Mouse (Mus musculus): ENCODE results near the gene Slc38a3. TPM values are rescaled to one million over a fixed set of nuclear protein-coding genes. Genes with fewer than 3 reads are reported as not detected.

Gene Slc38a3
- polyA plus RNA-seq, 1 experiment from 2014 or later, result 12.9 TPM

GRCm38 (mm10) chr9:107690391-107690790 is 21.1 kb upstream of the Slc38a3 start:
- Histone ChIP-seq H3K4me2 (ENCODE audit: low read length) (no peak overlapping the region), H3K36me3 (ENCODE audit: insufficient read depth, low read length) (peaks cover 43% of the 10 kb centered on the region), H3K4me1 (replicated peaks; ENCODE audit: insufficient read depth, low read length) (no peaks in the 10 kb centered on the region; the same call in 1 of the 2 replicates), H3K27ac (no peak overlapping the region), H3K9ac (ENCODE audit: low read depth, low read length) (no peak overlapping the region), H3K27me3 (ENCODE audit: insufficient read depth, low read length) (no peaks in the 10 kb centered on the region), H3K9me3 (replicated peaks; ENCODE audit: low read length) (no peaks in the 10 kb centered on the region), H3K4me3 (replicated peaks; ENCODE audit: low read depth, low read length) (no peak overlapping the region)
- 70% methylated on average over 8 of the region's 8 CpGs for WGBS
- DNase-seq (ENCODE audit: low spot score) (no peak), ATAC-seq (replicated peaks; ENCODE audit: low FRiP score, low read depth) (no peak)
- TF ChIP-seq CTCF (IDR thresholded peaks at IDR 0.05; ENCODE audit: low read depth), result no peak

- no peak for TF ChIP-seq CTCF (IDR thresholded peaks at IDR 0.05; ENCODE audit: low read depth)
- Histone ChIP-seq H3K4me3 (replicated peaks; ENCODE audit: low read depth, low read length) (no peak overlapping the region), H3K36me3 (ENCODE audit: insufficient read depth, low read length) (peaks cover 50% of the 10 kb centered on the region), H3K27me3 (ENCODE audit: insufficient read depth, low read length) (no peaks in the 10 kb centered on the region), H3K4me1 (replicated peaks; ENCODE audit: insufficient read depth, low read length) (no peaks in the 10 kb centered on the region; the same call in 1 of the 2 replicates), H3K4me2 (ENCODE audit: low read length) (no peak overlapping the region), H3K9ac (ENCODE audit: low read depth, low read length) (no peak overlapping the region), H3K9me3 (replicated peaks; ENCODE audit: low read length) (no peaks in the 10 kb centered on the region), H3K27ac (no peak overlapping the region)
- DNase-seq (ENCODE audit: low spot score) (no peak), ATAC-seq (replicated peaks; ENCODE audit: low FRiP score, low read depth) (no peak)
- WGBS, result 73% methylated on average over 7 of the region's 7 CpGs
Measured at GRCm38 (mm10) chr9:107688939-107689338, 19.6 kb upstream of the Slc38a3 start.

- H3K4me3 ChIP-seq (replicated peaks; ENCODE audit: low read depth, low read length), result no peak overlapping the region
- no peaks in the 10 kb centered on the region; the same call in 1 of the 2 replicates for H3K4me1 ChIP-seq (replicated peaks; ENCODE audit: insufficient read depth, low read length)
- H3K36me3 ChIP-seq (ENCODE audit: insufficient read depth, low read length), result peaks cover 54% of the 10 kb centered on the region
- WGBS, result 86% methylated on average over 5 of the region's 5 CpGs
- DNase-seq (ENCODE audit: low spot score) (no peak), ATAC-seq (replicated peaks; ENCODE audit: low FRiP score, low read depth) (no peak)
- H3K27ac ChIP-seq, result no peak overlapping the region
- H3K4me2 ChIP-seq (ENCODE audit: low read length), result no peak overlapping the region
- H3K27me3 ChIP-seq (ENCODE audit: insufficient read depth, low read length), result no peaks in the 10 kb centered on the region
- no peak overlapping the region for H3K9ac ChIP-seq (ENCODE audit: low read depth, low read length)
- H3K9me3 ChIP-seq (replicated peaks; ENCODE audit: low read length), result no peaks in the 10 kb centered on the region
- no peak for TF ChIP-seq CTCF (IDR thresholded peaks at IDR 0.05; ENCODE audit: low read depth)
Measured at GRCm38 (mm10) chr9:107688415-107688814, 19.1 kb upstream of the Slc38a3 start.

GRCm38 (mm10) chr9:107685231-107685981 is 16.1 kb upstream of the Slc38a3 start:
- no peak overlapping the region for H3K27ac ChIP-seq
- H3K4me1 ChIP-seq (replicated peaks; ENCODE audit: insufficient read depth, low read length), result no peaks in the 10 kb centered on the region
- H3K9me3 ChIP-seq (replicated peaks; ENCODE audit: low read length), result no peaks in the 10 kb centered on the region
- 34% methylated on average over 17 of the region's 17 CpGs for WGBS
- peaks cover 43% of the 10 kb centered on the region for H3K36me3 ChIP-seq (ENCODE audit: insufficient read depth, low read length)
- H3K4me2 ChIP-seq (ENCODE audit: low read length), result no peak overlapping the region
- DNase-seq (ENCODE audit: low spot score), result peak; percentile 84
- peak; percentile 69 for ATAC-seq (replicated peaks; ENCODE audit: low FRiP score, low read depth)
- H3K9ac ChIP-seq (ENCODE audit: low read depth, low read length), result no peak overlapping the region
- H3K4me3 ChIP-seq (replicated peaks; ENCODE audit: low read depth, low read length), result no peak overlapping the region
- peak; percentile 88 for TF ChIP-seq CTCF (IDR thresholded peaks at IDR 0.05; ENCODE audit: low read depth)
- no peaks in the 10 kb centered on the region for H3K27me3 ChIP-seq (ENCODE audit: insufficient read depth, low read length)

GRCm38 (mm10) chr9:107682405-107682804 is 13.1 kb upstream of the Slc38a3 start:
- Histone ChIP-seq H3K9ac (ENCODE audit: low read depth, low read length) (no peak overlapping the region), H3K4me1 (replicated peaks; ENCODE audit: insufficient read depth, low read length) (no peaks in the 10 kb centered on the region), H3K4me3 (replicated peaks; ENCODE audit: low read depth, low read length) (no peak overlapping the region), H3K27me3 (ENCODE audit: insufficient read depth, low read length) (peaks cover 3% of the 10 kb centered on the region), H3K9me3 (replicated peaks; ENCODE audit: low read length) (no peaks in the 10 kb centered on the region), H3K27ac (no peak overlapping the region), H3K4me2 (ENCODE audit: low read length) (no peak overlapping the region), H3K36me3 (ENCODE audit: insufficient read depth, low read length) (peaks cover 19% of the 10 kb centered on the region; the same call in 1 of the 2 replicates)
- no peak for TF ChIP-seq CTCF (IDR thresholded peaks at IDR 0.05; ENCODE audit: low read depth)
- WGBS, result 78% methylated on average over 20 of the region's 20 CpGs
- DNase-seq (ENCODE audit: low spot score) (no peak), ATAC-seq (replicated peaks; ENCODE audit: low FRiP score, low read depth) (no peak)

GRCm38 (mm10) chr9:107679501-107679900 is 10.2 kb upstream of the Slc38a3 start, which contains the start of gene Gnat1:
Gene Gnat1, minus strand, starts transcription at chr9:107679712.
- TF ChIP-seq CTCF (IDR thresholded peaks at IDR 0.05; ENCODE audit: low read depth), result no peak
- no peak for ATAC-seq (replicated peaks; ENCODE audit: low FRiP score, low read depth)
- no peak within 1 kb of the TSS for H3K9ac ChIP-seq (ENCODE audit: low read depth, low read length)
- no peak for DNase-seq (ENCODE audit: low spot score)
- peaks cover 7% of the 10 kb centered on the region; the same call in 1 of the 2 replicates for H3K4me1 ChIP-seq (replicated peaks; ENCODE audit: insufficient read depth, low read length)
- peaks cover 14% of the 10 kb centered on the region for H3K27me3 ChIP-seq (ENCODE audit: insufficient read depth, low read length)
- 34% methylated on average over 5 of the region's 5 CpGs for WGBS
- H3K27ac ChIP-seq, result no peak within 1 kb of the TSS
- H3K4me2 ChIP-seq (ENCODE audit: low read length), result no peak within 1 kb of the TSS
- no peaks in the 10 kb centered on the region for H3K9me3 ChIP-seq (replicated peaks; ENCODE audit: low read length)
- no peak within 1 kb of the TSS for H3K4me3 ChIP-seq (replicated peaks; ENCODE audit: low read depth, low read length)
- peaks cover 15% of the 10 kb centered on the region; the same call in 1 of the 2 replicates for H3K36me3 ChIP-seq (ENCODE audit: insufficient read depth, low read length)

All from kidney, postnatal 0 days (tissue).